Mouse (Mus musculus): ENCODE results near the gene Ube2l6.

The Ube2l6 gene

GRCm38 (mm10) chr2:84798493-84798921, at the start of gene Ube2l6:
Gene Ube2l6, plus strand, starts transcription at chr2:84798828.
- in situ Hi-C loops (cut with MboI, MseI) = loop anchor here (5.0 kb wide), 1 partner anchor 61 kb away; no protein-coding TSS in a partner anchor

- in situ Hi-C loops (cut with MboI, MseI) = no loop called here
These were observed 48.5 kb upstream of the Ube2l6 start for GRCm38 (mm10) chr2:84750115-84750514.

GRCm38 (mm10) chr2:84756245-84756644, 42.4 kb upstream of the Ube2l6 start:
- in situ Hi-C loops (cut with MboI, MseI) = no loop called here

GRCm38 (mm10) chr2:84757026-84757682, 41.5 kb upstream of the Ube2l6 start:
- in situ Hi-C loops (cut with MboI, MseI) = no loop called here

GRCm38 (mm10) chr2:84758542-84759127, 40.0 kb upstream of the Ube2l6 start:
- in situ Hi-C loops (cut with MboI, MseI) = no loop called here

- in situ Hi-C loops (cut with MboI, MseI) = no loop called here
These were observed 37.9 kb upstream of the Ube2l6 start for GRCm38 (mm10) chr2:84760777-84761176.

GRCm38 (mm10) chr2:84761309-84761708, 37.3 kb upstream of the Ube2l6 start:
- in situ Hi-C loops (cut with MboI, MseI) = no loop called here

GRCm38 (mm10) chr2:84761840-84762239, 36.8 kb upstream of the Ube2l6 start:
- in situ Hi-C loops (cut with MboI, MseI) = no loop called here

- in situ Hi-C loops (cut with MboI, MseI) = no loop called here
These were observed 36.3 kb upstream of the Ube2l6 start for GRCm38 (mm10) chr2:84762295-84762694.

GRCm38 (mm10) chr2:84762818-84763217, 35.8 kb upstream of the Ube2l6 start:
- in situ Hi-C loops (cut with MboI, MseI) = no loop called here

- in situ Hi-C loops (cut with MboI, MseI) = no loop called here
These were observed 28.1 kb upstream of the Ube2l6 start for GRCm38 (mm10) chr2:84770501-84770900.

GRCm38 (mm10) chr2:84772454-84772853, 26.2 kb upstream of the Ube2l6 start:
- in situ Hi-C loops (cut with MboI, MseI) = no loop called here

- in situ Hi-C loops (cut with MboI, MseI) = no loop called here
These were observed 25.4 kb upstream of the Ube2l6 start for GRCm38 (mm10) chr2:84773195-84773594.

- in situ Hi-C loops (cut with MboI, MseI) = no loop called here
These were observed 23.9 kb upstream of the Ube2l6 start for GRCm38 (mm10) chr2:84774751-84775150.

GRCm38 (mm10) chr2:84775241-84775640, 23.4 kb upstream of the Ube2l6 start, which contains the start of gene Serping1:
Gene Serping1, minus strand, starts transcription at chr2:84775444.
- in situ Hi-C loops (cut with MboI, MseI) = no loop called here

- in situ Hi-C loops (cut with MboI, MseI) = no loop called here
These were observed 23.0 kb upstream of the Ube2l6 start for GRCm38 (mm10) chr2:84775665-84776064.

- in situ Hi-C loops (cut with MboI, MseI) = no loop called here
These were observed 20.9 kb upstream of the Ube2l6 start for GRCm38 (mm10) chr2:84777706-84778105.

- in situ Hi-C loops (cut with MboI, MseI) = no loop called here
These were observed 19.4 kb upstream of the Ube2l6 start for GRCm38 (mm10) chr2:84779210-84779609.

- in situ Hi-C loops (cut with MboI, MseI) = no loop called here
These were observed 15.3 kb upstream of the Ube2l6 start for GRCm38 (mm10) chr2:84783315-84783714.

GRCm38 (mm10) chr2:84783840-84784566, 14.6 kb upstream of the Ube2l6 start:
- in situ Hi-C loops (cut with MboI, MseI) = no loop called here

- in situ Hi-C loops (cut with MboI, MseI) = no loop called here
These were observed 10.3 kb upstream of the Ube2l6 start for GRCm38 (mm10) chr2:84788316-84788715.

- in situ Hi-C loops (cut with MboI, MseI) = no loop called here
These were observed 8.2 kb upstream of the Ube2l6 start for GRCm38 (mm10) chr2:84790418-84790817.

GRCm38 (mm10) chr2:84792516-84792915, 6.1 kb upstream of the Ube2l6 start:
- in situ Hi-C loops (cut with MboI, MseI) = no loop called here

Data from T-helper 1 cell (primary cell).